Mouse (Mus musculus) right cerebral cortex, adult 2 months (tissue): Measurements from ENCODE around the gene Jmjd1c.

Experiments used
- DNase-seq, 2 experiments: peaks; one replicate each; pipeline ENCODE4 v3.0.0; 2021 to 2022; ENCODE audit warnings: low spot score in 2 of 2

The Jmjd1c gene

GRCm38 (mm10) chr10:67301046-67301445 lies 205.1 kb downstream of the Jmjd1c start:
- DNase-seq = no peak

DNA sequence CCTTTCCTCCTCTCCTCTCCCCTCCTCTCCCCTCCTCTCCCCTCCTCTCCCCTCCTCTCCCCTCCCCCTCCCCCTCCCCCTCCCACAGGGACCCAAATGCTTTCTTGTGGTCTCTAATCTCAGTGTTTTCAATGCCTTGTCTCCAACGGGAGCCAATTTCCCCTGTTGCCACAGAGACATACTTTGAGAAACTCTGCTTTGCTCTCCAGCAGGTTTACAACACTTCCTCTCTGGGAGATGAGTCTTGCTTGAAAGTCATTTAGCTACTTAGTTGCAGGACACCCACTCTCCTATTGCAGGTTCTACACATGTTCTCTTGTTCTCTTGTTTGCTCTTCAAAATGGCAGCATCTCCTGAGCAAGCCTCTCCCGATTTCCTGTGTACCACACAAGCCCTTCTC lies 206.4 kb downstream of the Jmjd1c start:
- DNase-seq = no peak
